Mouse (Mus musculus) stomach, postnatal 0 days (tissue): ENCODE data around the gene Prr15.

ENCODE experiments used
- CTCF ChIP-seq: IDR thresholded peaks from 2 replicates; pipeline ENCODE4 v1.5.1; 2016; ENCODE audit warnings: antibody characterized with exemption, low read depth, mild to moderate bottlenecking, moderate library complexity
- EP300 ChIP-seq: optimal IDR thresholded peaks from 2 replicates; pipeline ENCODE3; 2016; ENCODE audit warnings: antibody characterized with exemption

GRCm38 (mm10) chr6:54283299-54283698 is 42.3 kb upstream of the Prr15 start:
- TF ChIP-seq CTCF (no peak), EP300 (no peak)
